Mouse (Mus musculus): ENCODE measurements at regions not wholly inside any gene's neighbourhood (a gene's known extent, or its start where the extent isn't known, plus 50 kb on each side); places are given as distances from the start of the nearest gene placed in this dataset.

GRCm38 (mm10) chr5:21131943-21132342 is 54.1 kb upstream of the Gsap start:
- TF ChIP-seq ZKSCAN1 (IDR thresholded peaks at IDR 0.05; ENCODE audit: low read depth, low read length) (no peak), MAFK (IDR thresholded peaks at IDR 0.05; ENCODE audit: borderline replicate concordance, low read depth, low read length) (no peak), CTCF (IDR thresholded peaks at IDR 0.05 in 2 of 3, conservative IDR thresholded peaks at IDR 0.05 in 1 of 3; ENCODE audit: control insufficient read depth in 1 of 3, insufficient read depth in 1 of 3, low read depth in 2 of 3, low read length in 3 of 3, poor library complexity in 1 of 3, severe bottlenecking in 1 of 3) (no peak), EP300 (IDR thresholded peaks at IDR 0.05; ENCODE audit: low read depth in 1 of 2, low read length in 2 of 2) (no peak), USF1 (IDR thresholded peaks at IDR 0.05; ENCODE audit: low read depth, low read length) (no peak), USF2 (IDR thresholded peaks at IDR 0.05; ENCODE audit: borderline replicate concordance in 1 of 2, insufficient read depth in 1 of 2, low read depth in 1 of 2, low read length in 2 of 2) (no peak), GABPA (IDR thresholded peaks at IDR 0.05; ENCODE audit: low read depth, low read length) (no peak)

All from MEL (cell line).